Mouse (Mus musculus): ENCODE results near the gene Zfp618. TPM values are rescaled to one million over a fixed set of nuclear protein-coding genes. Genes with fewer than 3 reads are reported as not detected.

The Zfp618 gene
- polyA plus RNA-seq, 1 experiment from 2014 or later, result 20.1 TPM

DNA sequence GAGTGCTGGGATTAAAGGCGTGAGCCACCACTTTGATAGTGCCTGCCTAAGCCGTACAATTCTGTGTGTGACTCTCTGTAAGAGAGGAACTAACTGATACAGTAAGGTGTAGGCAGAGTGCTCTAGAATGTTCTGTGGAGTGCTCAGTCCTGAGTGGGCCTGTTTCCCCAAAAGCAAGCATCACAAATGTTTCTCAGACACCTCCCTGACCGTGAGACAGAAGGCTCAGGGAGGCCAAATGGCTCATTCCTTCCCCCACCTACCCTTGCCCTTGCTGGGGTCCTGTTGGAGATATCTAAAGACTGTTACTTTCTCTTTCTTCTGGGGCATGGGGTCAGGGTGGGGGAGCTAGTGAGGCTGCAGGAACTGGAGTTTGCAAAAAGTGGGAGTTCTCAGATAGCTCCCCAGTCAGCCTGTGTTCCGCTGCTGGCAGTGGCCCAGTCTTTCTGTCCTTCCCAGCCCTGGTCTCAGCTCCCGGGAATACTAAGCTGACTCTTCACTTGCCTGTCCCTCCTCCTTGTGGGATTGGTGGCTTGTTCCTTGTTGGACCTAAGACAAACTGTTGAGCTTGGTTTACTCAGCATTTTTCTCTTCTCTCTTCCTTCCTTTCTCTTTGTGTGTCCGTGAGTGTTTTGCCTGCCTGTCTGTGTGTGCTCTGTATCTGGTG, 55.8 kb downstream of the Zfp618 start:
- Histone ChIP-seq H3K27ac (no peak overlapping the region), H3K9ac (no peak overlapping the region)

GRCm38 (mm10) chr4:63023465-63023864, 58.1 kb downstream of the Zfp618 start:
- no peak overlapping the region for H3K9ac ChIP-seq
- H3K4me2 ChIP-seq (replicated peaks), result no peak overlapping the region
- H3K4me3 ChIP-seq (replicated peaks), result no peak overlapping the region
- no peaks in the 10 kb centered on the region for H3K36me3 ChIP-seq
- H3K27ac ChIP-seq, result no peak overlapping the region
- H3K4me1 ChIP-seq (replicated peaks), result peaks cover 26% of the 10 kb centered on the region
- H3K9me3 ChIP-seq, result no peaks in the 10 kb centered on the region
- 95% methylated on average over 7 of the region's 7 CpGs for WGBS
- no peak for ATAC-seq
- H3K27me3 ChIP-seq (replicated peaks), result no peaks in the 10 kb centered on the region

More for the DNA sequence above, 55.8 kb downstream of the Zfp618 start:
- 0 out of 2 replicates have a peak, but pooled peaks have one; percentile 10 for ATAC-seq
- Histone ChIP-seq H3K4me2 (replicated peaks) (no peak overlapping the region), H3K27me3 (replicated peaks) (no peaks in the 10 kb centered on the region), H3K4me3 (replicated peaks) (no peak overlapping the region), H3K9me3 (no peaks in the 10 kb centered on the region), H3K4me1 (replicated peaks) (peaks cover 19% of the 10 kb centered on the region), H3K36me3 (no peaks in the 10 kb centered on the region)
- whole genome bisulfite sequencing, result 61% methylated on average over 6 of the region's 6 CpGs

- ATAC-seq, result no peak
- Histone ChIP-seq H3K9ac (no peak overlapping the region), H3K4me2 (replicated peaks) (no peak overlapping the region), H3K4me1 (replicated peaks) (peaks cover 23% of the 10 kb centered on the region), H3K4me3 (replicated peaks) (no peak overlapping the region), H3K27ac (no peak overlapping the region), H3K36me3 (no peaks in the 10 kb centered on the region), H3K9me3 (no peaks in the 10 kb centered on the region), H3K27me3 (replicated peaks) (no peaks in the 10 kb centered on the region)
- WGBS, result 95% methylated on average over 7 of the region's 7 CpGs
These were observed 58.7 kb downstream of the Zfp618 start for GRCm38 (mm10) chr4:63024098-63024497.

GRCm38 (mm10) chr4:63024734-63025256, 59.4 kb downstream of the Zfp618 start:
- Histone ChIP-seq H3K4me1 (replicated peaks) (peaks cover 18% of the 10 kb centered on the region), H3K36me3 (no peaks in the 10 kb centered on the region), H3K9ac (no peak overlapping the region), H3K4me2 (replicated peaks) (no peak overlapping the region), H3K9me3 (no peaks in the 10 kb centered on the region), H3K27me3 (replicated peaks) (no peaks in the 10 kb centered on the region), H3K27ac (no peak overlapping the region), H3K4me3 (replicated peaks) (no peak overlapping the region)
- no peak for ATAC-seq
- WGBS, result 85% methylated on average over 9 of the region's 9 CpGs

- H3K27ac ChIP-seq, result no peak overlapping the region
- no peak overlapping the region for H3K4me2 ChIP-seq (replicated peaks)
- H3K4me3 ChIP-seq (replicated peaks), result no peak overlapping the region
- H3K36me3 ChIP-seq, result no peaks in the 10 kb centered on the region
- WGBS, result 93% methylated on average over 9 of the region's 9 CpGs
- H3K4me1 ChIP-seq (replicated peaks), result peaks cover 18% of the 10 kb centered on the region
- H3K9me3 ChIP-seq, result no peaks in the 10 kb centered on the region
- no peak for ATAC-seq
- H3K9ac ChIP-seq, result no peak overlapping the region
- no peaks in the 10 kb centered on the region for H3K27me3 ChIP-seq (replicated peaks)
These were observed 59.9 kb downstream of the Zfp618 start for GRCm38 (mm10) chr4:63025306-63025705.

DNA sequence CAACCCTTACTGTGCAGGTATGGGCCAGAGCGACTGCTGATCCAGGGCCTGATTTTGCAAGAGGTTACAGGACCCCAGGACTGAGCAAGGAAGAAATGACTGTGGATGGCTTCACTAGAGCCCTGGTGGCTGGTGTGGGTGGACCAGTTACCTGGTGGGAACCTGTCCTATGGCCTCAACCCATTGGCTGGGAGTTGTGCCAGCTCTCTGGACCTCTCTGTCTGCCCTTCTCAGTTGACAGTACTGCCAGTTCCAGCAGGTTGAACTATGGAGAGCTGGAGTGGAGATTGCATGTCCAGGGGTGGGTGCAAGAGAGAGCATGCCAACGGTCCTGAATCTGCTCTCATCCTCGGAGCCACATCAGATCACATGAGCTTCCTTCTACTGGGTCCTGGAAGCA, 60.9 kb downstream of the Zfp618 start:
- Histone ChIP-seq H3K27me3 (replicated peaks) (no peaks in the 10 kb centered on the region), H3K4me2 (replicated peaks) (no peak overlapping the region), H3K27ac (no peak overlapping the region), H3K4me1 (replicated peaks) (peaks cover 14% of the 10 kb centered on the region), H3K4me3 (replicated peaks) (no peak overlapping the region), H3K9me3 (no peaks in the 10 kb centered on the region), H3K9ac (no peak overlapping the region), H3K36me3 (no peaks in the 10 kb centered on the region)
- ATAC-seq, result 0 out of 2 replicates have a peak, but pooled peaks have one; percentile 8
- WGBS, result 91% methylated on average over 3 of the region's 3 CpGs

GRCm38 (mm10) chr4:63027451-63027850, 62.1 kb downstream of the Zfp618 start:
- Histone ChIP-seq H3K4me3 (replicated peaks) (no peak overlapping the region), H3K9ac (no peak overlapping the region), H3K9me3 (no peaks in the 10 kb centered on the region), H3K36me3 (no peaks in the 10 kb centered on the region), H3K27ac (no peak overlapping the region), H3K27me3 (replicated peaks) (no peaks in the 10 kb centered on the region), H3K4me1 (replicated peaks) (peaks cover 13% of the 10 kb centered on the region), H3K4me2 (replicated peaks) (no peak overlapping the region)
- no peak for ATAC-seq

- H3K4me1 ChIP-seq (replicated peaks), result peaks cover 21% of the 10 kb centered on the region
These were observed 64.8 kb downstream of the Zfp618 start for GRCm38 (mm10) chr4:63030157-63030556.

DNA sequence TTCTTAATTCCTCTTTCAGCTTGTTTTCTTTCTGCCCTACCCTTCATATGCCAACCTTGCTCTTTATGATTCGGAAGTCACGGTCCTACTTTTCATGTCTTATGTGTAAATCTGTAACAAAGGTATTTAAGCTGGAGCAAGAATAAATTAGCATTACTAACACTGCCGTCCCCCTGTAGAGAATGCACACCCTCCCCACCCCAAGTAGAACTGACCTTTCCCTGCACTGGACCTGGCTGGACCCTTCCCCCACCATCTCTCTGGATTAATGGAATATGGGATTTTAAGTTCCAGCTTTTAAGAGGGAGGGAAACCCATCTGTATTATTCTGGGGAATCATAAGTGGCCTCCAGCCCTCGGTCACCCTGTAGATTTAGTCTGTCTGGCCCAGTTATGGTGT, 65.9 kb downstream of the Zfp618 start:
- Histone ChIP-seq H3K27me3 (replicated peaks) (no peaks in the 10 kb centered on the region), H3K9me3 (no peaks in the 10 kb centered on the region), H3K27ac (no peak overlapping the region), H3K36me3 (no peaks in the 10 kb centered on the region), H3K4me1 (replicated peaks) (peaks cover 21% of the 10 kb centered on the region), H3K9ac (no peak overlapping the region), H3K4me2 (replicated peaks) (no peak overlapping the region), H3K4me3 (replicated peaks) (no peak overlapping the region)
- no peak for ATAC-seq
- WGBS, result 84% methylated on average over 4 of the region's 4 CpGs

More at GRCm38 (mm10) chr4:63030157-63030556, 64.8 kb downstream of the Zfp618 start:
- no peak for ATAC-seq
- no peaks in the 10 kb centered on the region for H3K27me3 ChIP-seq (replicated peaks)
- no peaks in the 10 kb centered on the region for H3K9me3 ChIP-seq
- H3K36me3 ChIP-seq, result no peaks in the 10 kb centered on the region
- no peak overlapping the region for H3K9ac ChIP-seq
- H3K27ac ChIP-seq, result no peak overlapping the region
- 53% methylated on average over 5 of the region's 5 CpGs for WGBS
- H3K4me2 ChIP-seq (replicated peaks), result no peak overlapping the region
- no peak overlapping the region for H3K4me3 ChIP-seq (replicated peaks)

GRCm38 (mm10) chr4:63032581-63033006, 67.2 kb downstream of the Zfp618 start:
- H3K9ac ChIP-seq, result no peak overlapping the region
- 0 out of 2 replicates have a peak overlapping the region, but pooled peaks have one; percentile 10 for H3K4me2 ChIP-seq (replicated peaks)
- H3K9me3 ChIP-seq, result no peaks in the 10 kb centered on the region
- peak overlapping the region; percentile 70 for H3K27ac ChIP-seq
- WGBS, result 54% methylated on average over 9 of the region's 9 CpGs
- H3K4me1 ChIP-seq (replicated peaks), result peaks cover 24% of the 10 kb centered on the region
- no peaks in the 10 kb centered on the region for H3K27me3 ChIP-seq (replicated peaks)
- H3K36me3 ChIP-seq, result no peaks in the 10 kb centered on the region
- peak; percentile 75 for ATAC-seq
- H3K4me3 ChIP-seq (replicated peaks), result no peak overlapping the region

DNA sequence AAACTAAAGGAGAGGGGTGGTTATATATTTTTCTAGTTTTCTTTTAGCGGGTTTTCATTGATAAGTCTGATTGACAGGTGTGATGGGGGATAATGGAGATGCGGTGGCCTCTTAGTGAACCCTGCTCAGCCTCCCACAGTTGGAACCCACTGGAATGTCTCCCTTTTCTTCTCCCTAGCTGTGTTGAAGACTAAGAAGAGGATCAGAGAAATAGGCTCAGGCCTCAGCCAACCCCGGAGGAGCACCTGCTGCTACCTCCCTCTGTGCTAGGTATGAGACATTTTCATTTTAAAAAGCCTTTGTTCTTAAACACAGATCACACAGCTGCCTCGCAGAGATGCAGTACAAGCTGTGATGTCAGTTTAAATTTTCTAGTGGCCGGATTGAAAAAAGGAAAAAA, 68.4 kb downstream of the Zfp618 start:
- Histone ChIP-seq H3K27ac (peak overlapping the region; percentile 70; the same call in 1 of the 2 replicates), H3K9ac (no peak overlapping the region), H3K27me3 (replicated peaks) (no peaks in the 10 kb centered on the region), H3K4me2 (replicated peaks) (peak overlapping the region; percentile 15; the same call in 1 of the 2 replicates), H3K9me3 (no peaks in the 10 kb centered on the region), H3K36me3 (no peaks in the 10 kb centered on the region), H3K4me1 (replicated peaks) (peaks cover 28% of the 10 kb centered on the region), H3K4me3 (replicated peaks) (no peak overlapping the region)
- ATAC-seq, result no peak
- 55% methylated on average over 5 of the region's 5 CpGs for WGBS

GRCm38 (mm10) chr4:63035991-63036390, 70.6 kb downstream of the Zfp618 start:
- Histone ChIP-seq H3K9ac (no peak overlapping the region), H3K4me1 (replicated peaks) (peaks cover 32% of the 10 kb centered on the region), H3K4me2 (replicated peaks) (no peak overlapping the region), H3K36me3 (no peaks in the 10 kb centered on the region), H3K27me3 (replicated peaks) (no peaks in the 10 kb centered on the region), H3K27ac (no peak overlapping the region), H3K4me3 (replicated peaks) (no peak overlapping the region), H3K9me3 (no peaks in the 10 kb centered on the region)
- ATAC-seq, result no peak
- WGBS, result 88% methylated on average over 7 of the region's 7 CpGs

- Histone ChIP-seq H3K4me1 (replicated peaks) (peaks cover 29% of the 10 kb centered on the region), H3K36me3 (no peaks in the 10 kb centered on the region), H3K27ac (peak overlapping the region; percentile 54; the same call in 1 of the 2 replicates), H3K27me3 (replicated peaks) (no peaks in the 10 kb centered on the region), H3K9ac (no peak overlapping the region), H3K4me2 (replicated peaks) (no peak overlapping the region), H3K4me3 (replicated peaks) (no peak overlapping the region), H3K9me3 (no peaks in the 10 kb centered on the region)
- no peak for ATAC-seq
- WGBS, result 95% methylated on average over 5 of the region's 5 CpGs
These were observed 71.4 kb downstream of the Zfp618 start for GRCm38 (mm10) chr4:63036790-63037189.
